Mouse (Mus musculus) E14TG2a.4 (cell line): Measurements from ENCODE around the gene Sgcd.

Source experiments
- CTCF ChIP-seq: conservative IDR thresholded peaks from 2 replicates; pipeline ENCODE4 v1.5.1; 2014; ENCODE audit warnings: low read length
- NANOG ChIP-seq: IDR thresholded peaks from 2 replicates; pipeline ENCODE4 v1.6.1; 2014; ENCODE audit warnings: borderline replicate concordance, low read length, mixed read lengths

GRCm38 (mm10) chr11:47224148-47224547 is 764.6 kb downstream of the Sgcd start:
- TF ChIP-seq CTCF (no peak), NANOG (no peak)
